Mouse (Mus musculus): Measurements from ENCODE around the gene Cfap126.
"Not testable (repeated sequence)": the region's sequence is repeated elsewhere in the genome, so short reads cannot be mapped to it uniquely, and the experiment has no call there.

- not testable (repeated sequence) for TF ChIP-seq CTCF, POLR2A (IDR thresholded peaks at IDR 0.05; ENCODE audit: extremely low read depth, insufficient read depth, low read length)
These were observed 42.8 kb upstream of the Cfap126 start for GRCm38 (mm10) chr1:171070879-171071278.
